Mouse (Mus musculus) neural tube, embryonic 14.5 days (tissue): Measurements from ENCODE around the gene Dbndd2. TPM values are rescaled to one million over a fixed set of nuclear protein-coding genes. Genes with fewer than 3 reads are reported as not detected.

Source experiments
- ATAC-seq: fragments of 200-750 bp; cut with Nextera tagmentation; 2 replicates; pipeline ENCODE4 v1.8.0; 2017; ENCODE audit warnings: low read depth, mild to moderate bottlenecking, moderate TSS enrichment, moderate library complexity
- H3K27ac ChIP-seq: fragments of 300-500 bp; sonication (generic); 2 replicates; pipeline ENCODE4 v1.5.1; 2014; ENCODE audit warnings: low read depth, mild to moderate bottlenecking, control low read depth, low read length, moderate library complexity, mixed read lengths
- H3K27me3 ChIP-seq: fragments of 300-500 bp; sonication (generic); 2 replicates; pipeline ENCODE4 v1.6.1; 2014; ENCODE audit warnings: low read length; ENCODE audit not compliant: control insufficient read depth, insufficient read depth
- H3K36me3 ChIP-seq: fragments of 300-500 bp; sonication (generic); 2 replicates; pipeline ENCODE4 v1.6.1; 2014; ENCODE audit warnings: low read length, mixed read lengths; ENCODE audit not compliant: control insufficient read depth, insufficient read depth
- H3K4me1 ChIP-seq: fragments of 300-500 bp; sonication (generic); 2 replicates; pipeline ENCODE4 v1.6.1; 2014; ENCODE audit warnings: low read length; ENCODE audit not compliant: control insufficient read depth, insufficient read depth
- H3K4me2 ChIP-seq: fragments of 300-500 bp; sonication (generic); 2 replicates; pipeline ENCODE4 v1.6.1; 2014; ENCODE audit warnings: mild to moderate bottlenecking, low read depth, low read length, control low read depth
- H3K4me3 ChIP-seq: fragments of 300-500 bp; sonication (generic); 2 replicates; pipeline ENCODE4 v1.5.1; 2014; ENCODE audit warnings: low read depth, low read length, control low read depth, mixed read lengths
- H3K9ac ChIP-seq: fragments of 300-500 bp; sonication (generic); replicated peaks from 2 replicates; pipeline ENCODE4 v1.6.1; 2014; ENCODE audit warnings: low read depth, mild to moderate bottlenecking, control low read depth, low read length, mixed read lengths
- H3K9me3 ChIP-seq: fragments of 300-500 bp; sonication (generic); 2 replicates; pipeline ENCODE4 v1.6.1; 2016; ENCODE audit warnings: low read length; ENCODE audit not compliant: control insufficient read depth
- WGBS: fragments of 180-500 bp; shearing (Covaris S2); extraction: QIAGEN DNeasy Blood & Tissue Kit; methylation state at CpG from one replicate; pipeline ENCODE4 v1.1.7; 2014; 5-methylcytosine and 5-hydroxymethylcytosine counted together
- polyA plus RNA-seq: library from polyadenylated mRNA; unstranded; fragments of >200 nt; fragmentation: Nextera tagmentation; extraction: Ambion mirVana; gene quantifications from 2 replicates; pipeline ENCODE4 v1.2.1, GENCODE M21; 2014

The Dbndd2 gene
- polyA plus RNA-seq, 1 experiment from 2014 or later: 13.7 TPM

DNA sequence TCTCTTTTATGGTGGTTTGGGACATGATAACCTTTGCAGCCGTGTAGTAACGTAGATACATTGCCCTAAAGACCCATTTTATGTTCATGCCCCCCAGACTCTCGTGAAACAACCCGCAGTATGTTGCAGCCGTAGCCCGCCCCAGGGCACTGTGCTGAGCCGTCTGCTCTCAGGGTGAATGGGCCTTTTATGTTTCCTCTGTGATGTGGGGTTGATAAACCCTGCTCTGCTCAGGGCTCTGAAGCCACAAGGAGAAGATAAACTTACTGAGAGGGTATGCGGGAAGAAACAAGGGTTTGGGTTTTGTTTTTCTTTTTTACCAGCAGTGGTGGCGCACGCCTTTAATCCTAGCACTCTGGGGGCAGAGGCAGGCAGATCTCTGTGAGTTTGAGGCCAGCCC is 48.4 kb downstream of the Dbndd2 start:
- no peak overlapping the region for H3K4me2 ChIP-seq
- no peaks in the 10 kb centered on the region for H3K27me3 ChIP-seq
- ATAC-seq: no peak
- 68% methylated on average over 10 of the region's 10 CpGs for WGBS
- no peak overlapping the region for H3K27ac ChIP-seq
- no peaks in the 10 kb centered on the region for H3K4me1 ChIP-seq
- H3K9me3 ChIP-seq: no peaks in the 10 kb centered on the region
- H3K9ac ChIP-seq: no peak overlapping the region
- no peaks in the 10 kb centered on the region for H3K36me3 ChIP-seq
- H3K4me3 ChIP-seq: no peak overlapping the region

DNA sequence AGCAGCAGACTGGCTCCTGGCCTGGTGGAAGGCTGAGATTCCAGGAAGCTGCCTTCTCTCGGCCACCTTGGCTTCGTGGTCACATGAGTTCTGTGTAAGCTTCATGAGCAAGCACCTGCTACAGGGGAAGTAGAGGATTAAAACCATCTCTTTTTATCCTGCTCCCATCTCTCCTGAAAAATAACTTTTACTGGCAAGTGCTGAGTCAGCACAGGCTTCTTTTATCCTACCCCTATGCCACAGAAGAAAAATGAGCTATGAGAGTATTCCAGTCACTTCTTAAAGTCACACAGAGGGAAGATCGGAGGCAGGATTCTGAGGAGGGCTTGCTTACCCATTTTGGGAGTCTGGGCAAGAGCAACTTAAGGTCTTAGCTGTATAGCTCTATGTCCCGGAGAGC is 51.1 kb downstream of the Dbndd2 start:
- H3K9ac ChIP-seq: no peak overlapping the region
- no peaks in the 10 kb centered on the region for H3K36me3 ChIP-seq
- H3K27me3 ChIP-seq: no peaks in the 10 kb centered on the region
- no peaks in the 10 kb centered on the region for H3K4me1 ChIP-seq
- H3K9me3 ChIP-seq: no peaks in the 10 kb centered on the region
- no peak for ATAC-seq
- H3K27ac ChIP-seq: no peak overlapping the region
- 87% methylated on average over 4 of the region's 4 CpGs for whole genome bisulfite sequencing
- no peak overlapping the region for H3K4me2 ChIP-seq
- H3K4me3 ChIP-seq: no peak overlapping the region

DNA sequence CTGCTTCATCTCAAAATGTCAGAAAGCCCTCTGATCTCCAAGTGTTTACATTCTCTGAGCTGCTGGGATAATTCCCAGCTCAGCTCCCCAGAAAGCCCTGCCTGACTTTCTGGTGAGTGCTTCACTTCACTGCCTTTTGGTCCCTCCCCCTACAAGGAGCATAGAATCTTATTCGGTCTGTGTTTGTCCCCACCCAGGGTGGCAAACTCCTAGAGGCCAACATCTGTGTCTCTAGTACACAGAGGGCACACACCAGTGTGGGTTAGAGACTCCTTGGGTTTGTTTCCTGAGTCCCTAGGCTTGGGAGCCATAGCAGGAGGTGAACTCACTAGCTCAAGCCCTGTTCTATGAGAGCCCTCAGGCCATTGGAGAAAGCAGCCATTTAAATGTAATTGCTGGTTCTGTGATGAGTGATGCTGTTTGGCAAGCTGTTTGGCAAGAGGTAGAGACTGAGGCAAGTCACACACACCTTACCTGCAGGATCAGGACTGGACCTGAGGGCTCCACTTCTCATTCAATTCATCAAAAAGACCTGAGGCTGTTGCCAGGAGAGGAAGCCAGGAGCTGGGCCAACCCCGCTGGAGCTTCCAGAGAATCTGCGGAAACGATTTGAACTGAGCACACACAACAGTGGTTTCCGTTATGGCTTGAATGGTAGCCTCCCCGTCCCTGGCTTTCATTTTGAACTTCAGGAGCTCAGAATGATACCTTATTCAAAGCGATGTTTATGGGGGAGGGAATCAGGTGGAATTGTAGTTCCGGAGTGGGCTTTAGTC is 54.9 kb downstream of the Dbndd2 start:
- Histone ChIP-seq H3K9me3 (no peaks in the 10 kb centered on the region), H3K9ac (no peak overlapping the region), H3K4me3 (no peak overlapping the region), H3K4me2 (no peak overlapping the region), H3K27me3 (no peaks in the 10 kb centered on the region), H3K27ac (no peak overlapping the region), H3K36me3 (no peaks in the 10 kb centered on the region), H3K4me1 (no peaks in the 10 kb centered on the region)
- no peak for ATAC-seq
- WGBS: 52% methylated on average over 8 of the region's 8 CpGs

DNA sequence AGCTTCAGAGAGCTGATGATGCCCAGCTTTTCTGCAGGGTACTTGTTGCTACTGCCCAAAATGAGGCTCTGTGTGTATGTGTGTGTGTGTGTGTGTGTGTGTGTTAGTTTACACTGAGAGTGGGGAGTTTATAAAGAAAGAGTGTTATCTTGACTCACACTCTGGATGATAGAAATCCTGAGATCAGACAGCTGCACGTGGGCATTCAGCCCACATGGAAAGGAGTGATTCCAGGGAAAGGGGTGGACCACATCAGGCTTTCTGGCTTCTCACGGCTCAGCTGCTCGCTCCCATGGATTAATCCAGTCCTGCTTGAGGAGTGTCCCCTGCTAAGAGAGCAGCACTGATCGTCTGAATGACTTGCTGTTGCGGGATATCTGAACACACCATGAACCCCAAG is 56.2 kb downstream of the Dbndd2 start:
- H3K4me2 ChIP-seq: no peak overlapping the region
- no peaks in the 10 kb centered on the region for H3K36me3 ChIP-seq
- H3K4me1 ChIP-seq: no peaks in the 10 kb centered on the region
- H3K27ac ChIP-seq: no peak overlapping the region
- H3K27me3 ChIP-seq: no peaks in the 10 kb centered on the region
- H3K9me3 ChIP-seq: no peaks in the 10 kb centered on the region
- WGBS: 78% methylated on average over 5 of the region's 5 CpGs
- no peak for ATAC-seq
- no peak overlapping the region for H3K9ac ChIP-seq
- no peak overlapping the region for H3K4me3 ChIP-seq

DNA sequence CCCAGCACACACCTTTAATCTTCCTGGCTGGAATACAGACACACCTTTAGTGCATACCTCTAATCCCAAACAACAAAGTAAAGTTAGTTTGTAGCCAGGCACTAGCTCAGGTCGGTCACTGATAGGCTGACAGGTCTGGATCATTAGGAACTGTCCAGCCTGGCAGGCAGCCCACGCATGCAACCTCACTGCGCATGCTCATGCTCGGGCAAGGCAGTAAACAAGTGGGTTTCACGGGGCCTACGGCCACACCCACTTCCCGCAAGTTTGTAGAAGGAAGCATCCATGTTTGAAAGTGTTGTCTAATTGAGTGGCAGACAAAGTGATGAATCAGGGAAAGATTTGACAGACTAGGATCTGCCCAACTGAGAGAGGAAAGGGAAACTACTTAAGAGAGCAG is 56.7 kb downstream of the Dbndd2 start:
- ATAC-seq: no peak
- Histone ChIP-seq H3K4me1 (no peaks in the 10 kb centered on the region), H3K9me3 (no peaks in the 10 kb centered on the region), H3K27me3 (no peaks in the 10 kb centered on the region), H3K4me2 (no peak overlapping the region), H3K4me3 (no peak overlapping the region), H3K9ac (no peak overlapping the region), H3K27ac (no peak overlapping the region), H3K36me3 (no peaks in the 10 kb centered on the region)
- 88% methylated on average over 7 of the region's 7 CpGs for WGBS

Other genes with a start within 250 kb of the Dbndd2 start
- not detected in 2 replicates for gene Svs2, start 247.6 kb upstream of the Dbndd2 start, polyA plus RNA-seq
- not detected in 2 replicates for gene Svs3b, start 229.5 kb upstream of the Dbndd2 start, polyA plus RNA-seq
- gene Svs4, start 207.6 kb upstream of the Dbndd2 start, polyA plus RNA-seq: not detected in 2 replicates
- gene Svs3a, start 196.8 kb upstream of the Dbndd2 start, polyA plus RNA-seq: not detected in 2 replicates
- gene Svs6, start 169.4 kb upstream of the Dbndd2 start, polyA plus RNA-seq: not detected in 2 replicates
- gene Svs5, start 153.4 kb upstream of the Dbndd2 start, polyA plus RNA-seq: not detected in 2 replicates
- gene Slpi, start 97.0 kb upstream of the Dbndd2 start, polyA plus RNA-seq: not detected in 2 replicates
- gene Rbpjl, start 83.0 kb upstream of the Dbndd2 start, polyA plus RNA-seq: 0.11 and 0.17 TPM in 2 replicates
- 0.36 and 0.82 TPM in 2 replicates for gene Matn4, start 80.9 kb upstream of the Dbndd2 start, polyA plus RNA-seq
- gene Sdc4, start 42.2 kb upstream of the Dbndd2 start, polyA plus RNA-seq: 3.6 and 7.1 TPM in 2 replicates
- 88.9 and 96.3 TPM in 2 replicates for gene Sys1, start 29.1 kb upstream of the Dbndd2 start, polyA plus RNA-seq
- gene Gm20458, start 25.1 kb upstream of the Dbndd2 start, polyA plus RNA-seq: 3.0 and 3.1 TPM in 2 replicates
- not detected in 2 replicates for gene Trp53tg5, start 12.4 kb upstream of the Dbndd2 start, polyA plus RNA-seq
- 96.6 and 118 TPM in 2 replicates for gene Pigt, start 11.4 kb downstream of the Dbndd2 start, polyA plus RNA-seq
- 0.76 and 1.4 TPM in 2 replicates for gene Wfdc2, start 76.3 kb downstream of the Dbndd2 start, polyA plus RNA-seq
- gene Spint3, start 87.4 kb downstream of the Dbndd2 start, polyA plus RNA-seq: not detected in 2 replicates
- gene Wfdc6a, start 99.3 kb downstream of the Dbndd2 start, polyA plus RNA-seq: not detected in 2 replicates
- gene Eppin, start 107.5 kb downstream of the Dbndd2 start, polyA plus RNA-seq: not detected in 2 replicates
- not detected in 2 replicates for gene Wfdc6b, start 127.4 kb downstream of the Dbndd2 start, polyA plus RNA-seq
- gene Wfdc8, start 127.5 kb downstream of the Dbndd2 start, polyA plus RNA-seq: not detected in 2 replicates
- not detected in 2 replicates for gene Wfdc16, start 152.7 kb downstream of the Dbndd2 start, polyA plus RNA-seq
- not detected in 2 replicates for gene Wfdc10, start 169.9 kb downstream of the Dbndd2 start, polyA plus RNA-seq
- not detected in 2 replicates for gene Wfdc9, start 170.5 kb downstream of the Dbndd2 start, polyA plus RNA-seq
- not detected in 2 replicates for gene Wfdc11, start 188.0 kb downstream of the Dbndd2 start, polyA plus RNA-seq
- not detected in 2 replicates for gene Wfdc13, start 199.0 kb downstream of the Dbndd2 start, polyA plus RNA-seq
- gene Spint4, start 212.4 kb downstream of the Dbndd2 start, polyA plus RNA-seq: not detected in 2 replicates
- not detected in 2 replicates for gene Spint5, start 229.2 kb downstream of the Dbndd2 start, polyA plus RNA-seq